Mouse (Mus musculus) liver, postnatal 0 days (tissue): ENCODE measurements around the gene Slit3. TPM values are rescaled to one million over a fixed set of nuclear protein-coding genes. Genes with fewer than 3 reads are reported as not detected.

Experiments
- ATAC-seq: fragments of 200-750 bp; cut with Nextera tagmentation; 2 replicates; pipeline ENCODE4 v1.8.0; 2017; ENCODE audit warnings: mild to moderate bottlenecking, moderate library complexity
- DNase-seq: peaks from one replicate; pipeline ENCODE4 v3.0.0-alpha.2; 2016
- H3K27ac ChIP-seq: fragments of 300-500 bp; sonication (generic); 2 replicates; pipeline ENCODE4 v1.5.1; 2014; ENCODE audit warnings: antibody characterized with exemption, moderate library complexity, mild to moderate bottlenecking, low read depth
- H3K27me3 ChIP-seq: fragments of 300-500 bp; sonication (generic); 2 replicates; pipeline ENCODE4 v1.6.1; 2014; ENCODE audit warnings: low read length, control low read depth, mixed read lengths; ENCODE audit not compliant: insufficient read depth
- H3K36me3 ChIP-seq: fragments of 300-500 bp; sonication (generic); replicated peaks from 2 replicates; pipeline ENCODE4 v1.6.1; 2014; ENCODE audit warnings: mild to moderate bottlenecking, control low read depth, low read length, moderate library complexity, mixed read lengths; ENCODE audit not compliant: insufficient read depth
- H3K4me1 ChIP-seq: fragments of 300-500 bp; sonication (generic); 2 replicates; pipeline ENCODE4 v1.6.1; 2014; ENCODE audit warnings: antibody characterized with exemption, mild to moderate bottlenecking, control low read depth; ENCODE audit not compliant: insufficient read depth
- H3K4me2 ChIP-seq: fragments of 300-500 bp; sonication (generic); 2 replicates; pipeline ENCODE4 v1.6.1; 2014; ENCODE audit warnings: low read depth, mild to moderate bottlenecking, low read length, moderate library complexity, mixed read lengths
- H3K4me3 ChIP-seq: fragments of 300-500 bp; sonication (generic); 2 replicates; pipeline ENCODE4 v1.5.1; 2014; ENCODE audit warnings: low read depth, low read length
- H3K9ac ChIP-seq: fragments of 300-500 bp; sonication (generic); replicated peaks from 2 replicates; pipeline ENCODE4 v1.6.1; 2014; ENCODE audit warnings: mild to moderate bottlenecking, moderate library complexity
- H3K9me3 ChIP-seq: fragments of 300-500 bp; sonication (generic); 2 replicates; pipeline ENCODE4 v1.6.1; 2016; ENCODE audit warnings: mild to moderate bottlenecking, control low read depth, low read length, mixed read lengths
- CTCF ChIP-seq: sonication (generic); IDR thresholded peaks from 2 replicates; pipeline ENCODE4 v1.5.1; 2016; ENCODE audit warnings: antibody characterized with exemption, low read depth
- EP300 ChIP-seq: IDR thresholded peaks from 2 replicates; pipeline ENCODE4 v1.6.1; 2016; ENCODE audit warnings: antibody characterized with exemption, low read depth, mild to moderate bottlenecking
- WGBS: fragments of 180-500 bp; shearing (Covaris S2); extraction: QIAGEN DNeasy Blood & Tissue Kit; methylation state at CpG from one replicate; pipeline ENCODE4 v1.1.7; 2014; ENCODE audit not compliant: insufficient replicate concordance; 5-methylcytosine and 5-hydroxymethylcytosine counted together
- polyA plus RNA-seq: library from polyadenylated mRNA; unstranded; fragments of >200 nt; fragmentation: Nextera tagmentation; extraction: Ambion mirVana; gene quantifications from 2 replicates; pipeline ENCODE4 v1.2.1, GENCODE M21; 2015

The Slit3 gene
- polyA plus RNA-seq, 1 experiment from 2014 or later: 0.20 TPM

DNA sequence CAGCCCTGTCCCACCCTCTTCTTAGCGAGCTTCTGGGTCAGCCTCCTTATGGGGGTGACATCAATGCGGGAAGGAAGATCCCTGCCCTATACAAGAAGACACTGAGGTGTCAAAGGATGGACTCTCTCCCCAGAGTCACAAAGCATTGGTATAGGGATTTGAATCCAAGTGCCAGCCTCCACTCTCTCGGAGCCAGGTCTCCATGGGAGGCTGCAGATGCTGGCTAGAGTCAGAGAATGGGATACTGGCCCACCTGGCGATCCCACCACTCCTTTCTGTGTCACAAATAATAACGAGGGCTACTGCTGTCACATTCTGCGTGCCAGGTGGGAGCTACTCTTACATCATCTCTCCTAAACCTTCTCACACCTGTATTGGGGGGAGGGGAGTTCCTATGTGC lies 549.2 kb downstream of the Slit3 start:
- H3K36me3 ChIP-seq: no peaks in the 10 kb centered on the region
- H3K4me2 ChIP-seq: no peak overlapping the region
- DNase-seq (no peak), ATAC-seq (no peak)
- no peak overlapping the region for H3K27ac ChIP-seq
- H3K9me3 ChIP-seq: no peaks in the 10 kb centered on the region
- no peaks in the 10 kb centered on the region for H3K4me1 ChIP-seq
- no peaks in the 10 kb centered on the region for H3K27me3 ChIP-seq
- no peak overlapping the region for H3K4me3 ChIP-seq
- WGBS: 75% methylated on average over 6 of the region's 6 CpGs
- TF ChIP-seq EP300 (no peak), CTCF (no peak)
- no peak overlapping the region for H3K9ac ChIP-seq

- DNase-seq (no peak), ATAC-seq (no peak)
- no peak overlapping the region for H3K4me2 ChIP-seq
- H3K4me1 ChIP-seq: no peaks in the 10 kb centered on the region
- no peak overlapping the region for H3K4me3 ChIP-seq
- WGBS: 63% methylated on average over 3 of the region's 3 CpGs
- no peak overlapping the region for H3K9ac ChIP-seq
- no peak overlapping the region for H3K27ac ChIP-seq
- TF ChIP-seq CTCF (no peak), EP300 (no peak)
- no peaks in the 10 kb centered on the region for H3K36me3 ChIP-seq
- no peaks in the 10 kb centered on the region for H3K9me3 ChIP-seq
- H3K27me3 ChIP-seq: no peaks in the 10 kb centered on the region
Measured at GRCm38 (mm10) chr11:35670746-35671145, 549.7 kb downstream of the Slit3 start.

GRCm38 (mm10) chr11:35673050-35673449 lies 552.0 kb downstream of the Slit3 start:
- Histone ChIP-seq H3K36me3 (no peaks in the 10 kb centered on the region), H3K4me2 (no peak overlapping the region), H3K4me3 (no peak overlapping the region), H3K4me1 (no peaks in the 10 kb centered on the region), H3K27me3 (no peaks in the 10 kb centered on the region), H3K9me3 (no peaks in the 10 kb centered on the region), H3K9ac (no peak overlapping the region), H3K27ac (no peak overlapping the region)
- 82% methylated on average over 7 of the region's 7 CpGs for WGBS
- DNase-seq: no peak
- TF ChIP-seq CTCF (no peak), EP300 (no peak)
- no peak for ATAC-seq

- 86% methylated on average over 9 of the region's 9 CpGs for WGBS
Measured at GRCm38 (mm10) chr11:35674242-35674641, 553.2 kb downstream of the Slit3 start.

DNA sequence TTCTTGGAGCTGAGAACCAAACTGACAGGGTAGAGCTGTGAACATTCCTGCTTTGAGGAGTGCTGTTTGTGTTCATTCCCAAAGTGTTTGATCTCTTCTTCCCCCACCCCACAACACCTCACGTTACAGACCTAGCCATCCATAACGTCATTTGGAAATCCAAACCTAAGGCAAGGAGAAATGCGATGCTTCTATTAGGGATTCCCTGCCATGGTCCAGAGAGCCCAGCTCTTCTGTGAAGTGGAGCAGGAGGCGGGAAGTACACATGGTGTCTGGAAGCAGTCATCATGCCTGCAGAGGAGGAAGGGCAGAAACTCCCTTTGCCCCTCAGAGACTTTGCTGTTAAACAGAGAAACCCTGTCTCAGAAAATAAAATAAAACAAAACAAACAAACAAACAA lies 555.7 kb downstream of the Slit3 start:
- no peak for ATAC-seq
- no peaks in the 10 kb centered on the region for H3K9me3 ChIP-seq

More at GRCm38 (mm10) chr11:35674242-35674641, 553.2 kb downstream of the Slit3 start:
- TF ChIP-seq CTCF (no peak), EP300 (no peak)
- Histone ChIP-seq H3K27ac (no peak overlapping the region), H3K36me3 (no peaks in the 10 kb centered on the region), H3K9me3 (no peaks in the 10 kb centered on the region), H3K27me3 (no peaks in the 10 kb centered on the region), H3K4me2 (no peak overlapping the region), H3K4me3 (no peak overlapping the region), H3K9ac (no peak overlapping the region), H3K4me1 (no peaks in the 10 kb centered on the region)
- DNase-seq (no peak), ATAC-seq (no peak)

DNA sequence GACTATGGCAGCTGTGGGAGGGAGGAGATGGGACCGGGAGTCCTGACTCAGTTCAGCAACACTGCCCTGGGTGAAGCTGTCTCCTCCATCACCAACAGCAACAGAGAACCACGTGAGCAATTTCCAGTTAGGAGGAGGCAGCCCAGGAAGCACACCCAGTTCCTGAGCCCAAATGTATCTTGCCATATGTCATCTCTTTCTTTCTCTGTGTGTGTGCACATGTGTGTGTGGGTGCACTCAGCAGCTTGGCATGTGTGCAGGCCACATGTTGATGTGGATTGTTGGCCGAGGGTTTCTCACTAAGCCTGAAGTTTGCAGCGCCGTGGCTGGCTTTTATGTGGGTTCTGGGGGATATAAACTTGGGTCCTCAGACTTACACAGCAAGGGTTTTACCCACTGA lies 559.0 kb downstream of the Slit3 start:
- Histone ChIP-seq H3K4me2 (no peak overlapping the region), H3K4me3 (no peak overlapping the region), H3K27ac (no peak overlapping the region), H3K27me3 (no peaks in the 10 kb centered on the region), H3K36me3 (no peaks in the 10 kb centered on the region), H3K4me1 (no peaks in the 10 kb centered on the region), H3K9ac (no peak overlapping the region), H3K9me3 (no peaks in the 10 kb centered on the region)
- 72% methylated on average over 5 of the region's 5 CpGs for WGBS
- TF ChIP-seq EP300 (no peak), CTCF (no peak)
- ATAC-seq (no peak), DNase-seq (no peak)

More for the DNA sequence above, 555.7 kb downstream of the Slit3 start:
- WGBS: 66% methylated on average over 4 of the region's 4 CpGs
- no peaks in the 10 kb centered on the region for H3K36me3 ChIP-seq
- H3K27me3 ChIP-seq: no peaks in the 10 kb centered on the region
- H3K4me1 ChIP-seq: no peaks in the 10 kb centered on the region
- H3K27ac ChIP-seq: no peak overlapping the region
- no peak overlapping the region for H3K9ac ChIP-seq
- TF ChIP-seq CTCF: no peak
- no peak for DNase-seq
- H3K4me3 ChIP-seq: no peak overlapping the region
- no peak overlapping the region for H3K4me2 ChIP-seq

DNA sequence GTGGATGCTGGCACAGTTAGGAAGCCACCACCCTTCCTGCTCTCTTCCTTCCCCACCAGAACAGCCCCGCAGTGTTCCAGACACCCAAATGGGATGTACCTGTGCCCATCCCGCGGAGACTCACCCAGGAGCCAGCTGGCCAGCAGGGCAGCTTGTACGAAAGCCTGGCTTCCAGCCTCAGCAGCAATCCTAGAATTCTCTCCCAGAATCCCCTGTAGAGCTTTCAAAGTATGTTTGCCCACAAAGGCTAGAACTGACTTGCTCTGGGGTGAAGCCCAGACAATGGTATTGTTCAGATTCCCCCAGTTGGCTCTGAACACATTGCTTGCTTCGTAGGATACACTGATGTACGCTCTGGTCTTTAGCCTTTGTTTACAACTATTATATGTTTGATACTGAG lies 566.3 kb downstream of the Slit3 start:
- no peaks in the 10 kb centered on the region for H3K36me3 ChIP-seq
- no peak for TF ChIP-seq CTCF
- TF ChIP-seq EP300: no peak
- no peak overlapping the region for H3K27ac ChIP-seq
- DNase-seq: no peak
- no peak for ATAC-seq
- WGBS: 84% methylated on average over 6 of the region's 6 CpGs
- H3K4me2 ChIP-seq: no peak overlapping the region
- no peak overlapping the region for H3K9ac ChIP-seq
- H3K27me3 ChIP-seq: no peaks in the 10 kb centered on the region
- H3K9me3 ChIP-seq: no peaks in the 10 kb centered on the region
- H3K4me3 ChIP-seq: no peak overlapping the region
- H3K4me1 ChIP-seq: no peaks in the 10 kb centered on the region
